Mouse (Mus musculus) layer of hippocampus, adult 9-11 months (tissue): Measurements from ENCODE around the gene Psmd5.
"Not testable (repeated sequence)": the region's sequence is repeated elsewhere in the genome, so short reads cannot be mapped to it uniquely, and the experiment has no call there.

Experiments
- DNase-seq: peaks from one replicate; pipeline ENCODE4 v3.0.0; 2022

Gene Psmd5

GRCm38 (mm10) chr2:34895503-34896113, 20.8 kb upstream of the Psmd5 start:
- no peak for DNase-seq

- DNase-seq: no peak
Measured at GRCm38 (mm10) chr2:34893950-34894349, 19.2 kb upstream of the Psmd5 start.

- DNase-seq: no peak
Measured at GRCm38 (mm10) chr2:34884186-34884585, 9.4 kb upstream of the Psmd5 start.

- DNase-seq: no peak
Measured at GRCm38 (mm10) chr2:34883190-34883589, 8.4 kb upstream of the Psmd5 start.

- DNase-seq: no peak
Measured at GRCm38 (mm10) chr2:34882757-34883156, 8.0 kb upstream of the Psmd5 start.

GRCm38 (mm10) chr2:34880054-34880453, 5.3 kb upstream of the Psmd5 start:
- no peak for DNase-seq

GRCm38 (mm10) chr2:34874271-34874670, 497 bp downstream of the Psmd5 start, which contains the start of gene Cutal:
Gene Cutal (plus strand): TSS chr2:34874396.
- no peak for DNase-seq

- peak; percentile 96 for DNase-seq
Measured at GRCm38 (mm10) chr2:34870520-34871474, 4.0 kb downstream of the Psmd5 start.

GRCm38 (mm10) chr2:34869680-34870079, 5.1 kb downstream of the Psmd5 start:
- DNase-seq: no peak

GRCm38 (mm10) chr2:34857728-34858127, 17.0 kb downstream of the Psmd5 start:
- no peak for DNase-seq

- no peak for DNase-seq
Measured at GRCm38 (mm10) chr2:34855265-34855664, 19.5 kb downstream of the Psmd5 start.

- no peak for DNase-seq
Measured at GRCm38 (mm10) chr2:34847702-34848101, 27.1 kb downstream of the Psmd5 start.

- no peak for DNase-seq
Measured at GRCm38 (mm10) chr2:34843211-34843939, 31.4 kb downstream of the Psmd5 start.

- DNase-seq: peak; percentile 84
Measured at GRCm38 (mm10) chr2:34841706-34842105, 33.1 kb downstream of the Psmd5 start.

GRCm38 (mm10) chr2:34840143-34840542, 34.6 kb downstream of the Psmd5 start:
- not testable (repeated sequence) for DNase-seq

GRCm38 (mm10) chr2:34835669-34836068, 39.1 kb downstream of the Psmd5 start:
- no peak for DNase-seq

GRCm38 (mm10) chr2:34833624-34834023, 41.1 kb downstream of the Psmd5 start:
- DNase-seq: no peak

- not testable (repeated sequence) for DNase-seq
Measured at GRCm38 (mm10) chr2:34832766-34833457, 41.9 kb downstream of the Psmd5 start, which contains the start of gene Gm34653. Gene Gm34653 (plus strand): TSS chr2:34833007.

GRCm38 (mm10) chr2:34830066-34830465, 44.7 kb downstream of the Psmd5 start:
- DNase-seq: not testable (repeated sequence)

GRCm38 (mm10) chr2:34828026-34828425, 46.7 kb downstream of the Psmd5 start:
- no peak for DNase-seq

GRCm38 (mm10) chr2:34827591-34827990, 47.2 kb downstream of the Psmd5 start:
- DNase-seq: no peak

GRCm38 (mm10) chr2:34826460-34827231, 48.1 kb downstream of the Psmd5 start:
- DNase-seq: no peak
